Mouse (Mus musculus) CH12.LX (cell line): ENCODE data around the gene Slc47a1.

ENCODE experiments used
- CTCF ChIP-seq, 2 experiments: IDR thresholded peaks in 1 of 2; conservative IDR thresholded peaks in 1 of 2; 2 replicates each; pipeline ENCODE4 v1.5.1; 2011 to 2012; ENCODE audit warnings: low read depth in 2 of 2, low read length in 2 of 2, improper control_type of control experiment in 1 of 2, inconsistent platforms in 1 of 2, mild to moderate bottlenecking in 1 of 2, moderate library complexity in 1 of 2
- EP300 ChIP-seq: IDR thresholded peaks from 2 replicates; pipeline ENCODE4 v1.6.1; 2011; ENCODE audit warnings: low read length, improper control_type of control experiment
- HCFC1 ChIP-seq: IDR thresholded peaks from 2 replicates; pipeline ENCODE4 v1.6.1; 2012; ENCODE audit warnings: low read depth, mild to moderate bottlenecking, inconsistent platforms, low read length, improper control_type of control experiment
- MAX ChIP-seq: IDR thresholded peaks from 2 replicates; pipeline ENCODE4 v1.6.1; 2011; ENCODE audit warnings: low read length, improper control_type of control experiment
- MEF2A ChIP-seq: IDR thresholded peaks from 2 replicates; pipeline ENCODE4 v1.6.1; 2014; ENCODE audit warnings: low read depth, mild to moderate bottlenecking, inconsistent platforms, low read length, improper control_type of control experiment, borderline replicate concordance
- POLR2A ChIP-seq: IDR thresholded peaks from 2 replicates; pipeline ENCODE4 v1.6.1; 2011; ENCODE audit warnings: low read depth, mild to moderate bottlenecking, improper control_type of control experiment, low read length
- RCOR1 ChIP-seq: conservative IDR thresholded peaks from 2 replicates; pipeline ENCODE4 v1.6.1; 2012; ENCODE audit warnings: low read depth, mild to moderate bottlenecking, inconsistent platforms, low read length, improper control_type of control experiment
- UBTF ChIP-seq: IDR thresholded peaks from 2 replicates; pipeline ENCODE4 v1.6.1; 2012; ENCODE audit warnings: low read depth, mild to moderate bottlenecking, inconsistent platforms, low read length, improper control_type of control experiment, moderate library complexity
- USF2 ChIP-seq: conservative IDR thresholded peaks from 2 replicates; pipeline ENCODE4 v1.6.1; 2011; ENCODE audit warnings: low read depth, low read length, improper control_type of control experiment

- TF ChIP-seq MAX (no peak), CTCF (conservative IDR thresholded peaks at IDR 0.05 in 1 of 2, IDR thresholded peaks at IDR 0.05 in 1 of 2; ENCODE audit: low read depth in 2 of 2, low read length in 2 of 2) (peak in 1 of 2 experiments; percentile 49; a peak in 2 of 4 replicates), HCFC1 (no peak), UBTF (no peak), POLR2A (no peak), RCOR1 (no peak), MEF2A (no peak), EP300 (no peak), USF2 (no peak)
These were observed 35.4 kb downstream of the Slc47a1 start, which contains the start of gene Slc47a2 for GRCm38 (mm10) chr11:61342505-61343420.
